Mouse (Mus musculus) CH12F3 (cell line): ENCODE data around the gene Chic2.

ENCODE experiments used
- in situ Hi-C: fragments of 300-500 bp; cut with MboI; formaldehyde crosslinking; loops from 2 replicates; pipeline ENCODE4 v1.14.3; 2020; ENCODE audit warnings: low sequenced_read_pairs

The Chic2 gene

GRCm38 (mm10) chr5:75044310-75044904, at the start of gene Chic2:
Chic2 (minus strand) TSS chr5:75044774.
- in situ Hi-C loops = no loop called here

- in situ Hi-C loops = no loop called here
Measured at GRCm38 (mm10) chr5:75085906-75086305, 41.3 kb upstream of the Chic2 start.

DNA sequence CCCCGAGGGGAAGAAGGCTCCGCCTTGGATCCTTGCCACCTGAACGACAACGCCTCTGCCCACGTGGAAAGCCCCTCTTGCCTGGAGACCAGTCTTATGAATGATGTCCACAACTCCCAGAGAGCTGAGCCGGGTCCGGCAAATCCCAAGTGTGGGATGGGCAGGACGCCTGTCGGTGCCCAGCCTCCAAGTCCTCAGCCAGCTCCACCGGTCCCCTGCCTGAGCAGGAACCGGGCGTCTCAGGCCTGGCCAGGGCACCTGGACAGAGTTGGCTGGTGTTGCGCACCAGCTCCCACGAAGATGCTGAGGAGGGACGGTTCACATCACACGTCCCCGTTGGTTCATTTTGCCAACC, 40.9 kb upstream of the Chic2 start:
- in situ Hi-C loops = no loop called here

- in situ Hi-C loops = no loop called here
Measured at GRCm38 (mm10) chr5:75084871-75085520, 40.4 kb upstream of the Chic2 start.

DNA sequence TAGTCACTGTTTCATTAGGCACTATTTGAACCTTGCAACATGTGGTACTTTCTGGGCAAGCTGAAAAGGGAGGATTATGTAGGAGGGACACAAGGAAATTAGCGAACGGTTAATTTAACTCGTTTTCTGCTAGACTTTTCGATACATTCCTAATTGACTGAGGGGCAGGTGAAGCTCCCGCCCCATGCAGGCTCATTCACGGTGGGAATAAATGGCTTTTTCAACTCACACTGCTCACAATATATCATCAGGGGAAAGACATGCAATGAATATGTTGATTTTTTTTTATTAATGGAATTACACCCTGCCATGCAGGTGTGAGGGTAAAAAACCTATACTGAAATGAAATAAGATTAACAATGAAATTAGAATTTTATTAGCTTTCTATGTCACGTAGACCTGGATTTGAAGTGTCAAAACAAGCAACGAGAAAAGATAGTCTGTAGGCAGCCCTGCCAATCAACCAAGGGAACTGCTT, 39.9 kb upstream of the Chic2 start:
- in situ Hi-C loops = no loop called here

GRCm38 (mm10) chr5:75083591-75084392, 39.2 kb upstream of the Chic2 start:
- in situ Hi-C loops = no loop called here

GRCm38 (mm10) chr5:75083061-75083460, 38.5 kb upstream of the Chic2 start:
- in situ Hi-C loops = no loop called here

DNA sequence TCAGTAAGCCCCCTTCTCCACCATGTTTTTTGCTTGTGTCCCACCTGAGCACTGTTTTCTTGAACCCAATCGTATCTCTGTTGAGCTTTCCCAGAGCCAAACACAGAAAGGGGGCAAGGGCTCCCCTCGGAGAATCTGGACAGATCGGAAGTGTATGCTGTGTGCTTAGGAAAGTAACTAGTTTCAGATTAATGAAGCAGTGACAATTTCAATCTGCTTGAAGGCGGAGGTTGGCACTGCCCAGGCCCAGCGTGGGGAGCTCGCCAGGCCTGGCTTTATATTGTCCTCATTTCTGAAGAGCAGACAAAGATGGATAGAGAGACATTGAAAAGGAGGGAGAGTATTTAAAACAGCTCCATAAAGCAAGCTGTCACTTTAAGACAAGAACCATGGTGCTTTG, 37.9 kb upstream of the Chic2 start:
- in situ Hi-C loops = no loop called here

DNA sequence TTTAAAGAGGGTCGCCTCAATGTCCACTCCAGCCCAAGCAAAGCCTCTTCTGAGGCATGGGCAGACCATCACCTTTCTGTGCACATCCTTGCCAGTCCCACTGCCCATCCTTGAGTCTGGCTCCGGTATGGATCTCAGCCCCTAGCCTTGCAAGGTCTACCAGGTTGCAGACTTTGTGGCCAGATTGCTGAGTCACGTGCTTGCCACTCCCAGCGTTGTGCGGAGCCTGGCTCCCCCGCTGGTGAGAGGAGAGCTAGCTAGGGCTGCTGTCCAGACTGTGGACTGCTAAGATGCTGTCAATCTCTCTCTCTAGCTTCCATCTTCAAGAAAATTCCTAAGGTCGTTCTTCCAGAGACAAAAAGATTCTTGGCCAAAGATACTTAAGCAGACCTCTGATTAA, 35.0 kb upstream of the Chic2 start:
- in situ Hi-C loops = no loop called here

DNA sequence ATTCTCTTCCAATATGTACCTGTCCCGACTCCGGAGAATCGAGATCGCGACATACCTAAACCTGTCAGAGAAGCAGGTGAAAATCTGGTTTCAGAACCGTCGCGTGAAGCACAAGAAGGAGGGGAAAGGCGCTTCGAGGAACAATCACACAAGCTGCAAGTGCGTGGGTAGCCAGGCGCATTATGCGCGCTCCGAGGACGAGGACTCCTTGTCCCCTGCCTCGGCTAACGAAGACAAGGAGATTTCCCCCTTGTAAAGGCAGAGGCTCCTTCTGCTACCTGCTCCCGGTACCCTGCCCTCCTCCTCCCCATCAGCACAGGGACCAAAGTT, 32.4 kb upstream of the Chic2 start:
- in situ Hi-C loops = no loop called here

GRCm38 (mm10) chr5:75076326-75077050, 31.9 kb upstream of the Chic2 start:
- in situ Hi-C loops = no loop called here

DNA sequence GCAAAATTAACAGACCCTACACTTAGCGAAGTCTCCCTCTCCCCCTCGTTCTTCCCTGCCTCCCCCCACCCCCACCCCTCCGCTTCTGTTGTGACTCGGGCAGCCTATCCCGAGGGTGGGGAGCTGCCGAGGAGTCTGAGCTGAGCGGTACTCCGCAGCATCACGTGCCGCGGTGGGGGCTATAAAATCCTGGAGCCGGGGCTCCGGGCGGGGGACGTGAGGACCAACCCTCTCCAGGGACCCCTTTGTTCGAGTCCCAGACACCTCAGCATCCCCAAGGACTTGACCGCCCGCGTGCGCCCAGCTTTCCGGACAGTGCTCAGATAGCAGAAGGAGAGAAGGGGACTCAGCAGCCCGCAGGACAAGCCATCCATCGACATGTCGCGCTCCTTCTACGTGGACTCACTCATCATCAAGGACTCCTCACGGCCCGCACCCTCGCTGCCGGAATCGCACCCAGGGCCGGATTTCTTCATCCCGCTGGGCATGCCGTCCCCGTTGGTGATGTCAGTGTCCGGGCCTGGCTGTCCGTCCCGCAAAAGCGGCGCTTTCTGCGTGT, 30.9 kb upstream of the Chic2 start, which contains the start of gene Gsx2:
Gene Gsx2, plus strand, starts transcription at position 219 of the 559 bp plus-strand sequence.
- in situ Hi-C loops = no loop called here

GRCm38 (mm10) chr5:75074537-75075382, 30.2 kb upstream of the Chic2 start:
- in situ Hi-C loops = no loop called here

GRCm38 (mm10) chr5:75074132-75074531, 29.6 kb upstream of the Chic2 start:
- in situ Hi-C loops = no loop called here

- in situ Hi-C loops = no loop called here
Measured at GRCm38 (mm10) chr5:75073684-75074083, 29.1 kb upstream of the Chic2 start.

DNA sequence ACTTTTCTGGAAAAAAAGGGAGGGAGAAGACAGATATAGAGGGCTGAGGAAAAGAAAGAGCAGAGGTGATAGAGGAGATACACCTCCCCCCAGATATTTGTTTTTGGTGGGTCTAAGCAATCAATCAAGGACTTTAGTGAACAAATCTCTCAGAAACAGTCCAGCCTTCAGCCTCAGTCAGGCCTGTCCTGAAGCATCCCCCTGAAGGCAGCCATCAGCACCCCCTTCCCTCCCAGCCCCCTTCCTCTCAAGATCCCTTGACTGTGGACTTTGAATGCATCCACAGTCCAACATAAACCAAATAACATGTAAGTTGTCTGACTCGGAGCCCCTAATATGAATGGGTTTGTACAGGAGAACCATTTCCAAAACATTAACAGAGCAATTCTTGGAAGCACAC, 28.6 kb upstream of the Chic2 start:
- in situ Hi-C loops = no loop called here

DNA sequence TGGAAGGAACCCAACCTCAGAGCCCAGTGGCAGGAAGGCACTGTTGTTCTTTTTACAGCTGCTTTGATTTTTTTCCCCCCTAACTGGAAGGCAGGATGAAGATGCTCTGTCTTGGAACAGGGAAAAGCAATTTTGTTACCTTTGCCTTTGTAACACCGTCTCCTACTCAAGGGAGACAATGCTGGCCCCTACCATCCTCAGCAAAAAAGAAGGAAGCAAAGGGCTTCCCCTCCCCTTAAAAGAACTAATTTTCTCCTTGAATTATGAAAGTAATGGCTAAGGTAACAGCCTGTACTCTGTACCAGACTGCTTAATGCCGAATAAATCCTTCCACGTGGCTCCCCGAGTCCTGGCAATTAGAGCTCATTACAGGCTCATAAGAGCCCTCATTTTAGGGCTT, 28.0 kb upstream of the Chic2 start:
- in situ Hi-C loops = no loop called here

DNA sequence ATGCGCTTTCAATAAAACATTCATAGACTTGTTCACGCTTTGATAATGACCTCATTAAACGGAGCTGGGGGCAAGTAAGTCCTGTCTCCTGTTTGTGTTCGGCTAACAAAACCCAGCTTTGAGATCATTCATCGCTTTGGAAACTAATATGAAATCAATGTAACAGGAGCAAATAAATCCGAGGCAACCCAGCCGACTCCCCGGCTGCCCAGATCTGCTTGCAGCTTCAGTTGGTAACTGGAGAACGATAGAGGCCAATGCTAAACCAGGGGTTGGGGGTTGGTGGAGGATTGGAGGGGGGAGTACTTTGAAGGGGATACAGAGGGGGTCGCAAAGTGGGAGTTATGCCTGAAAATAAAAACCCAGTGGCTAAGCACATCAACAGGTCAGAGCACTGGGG, 27.4 kb upstream of the Chic2 start:
- in situ Hi-C loops = no loop called here

DNA sequence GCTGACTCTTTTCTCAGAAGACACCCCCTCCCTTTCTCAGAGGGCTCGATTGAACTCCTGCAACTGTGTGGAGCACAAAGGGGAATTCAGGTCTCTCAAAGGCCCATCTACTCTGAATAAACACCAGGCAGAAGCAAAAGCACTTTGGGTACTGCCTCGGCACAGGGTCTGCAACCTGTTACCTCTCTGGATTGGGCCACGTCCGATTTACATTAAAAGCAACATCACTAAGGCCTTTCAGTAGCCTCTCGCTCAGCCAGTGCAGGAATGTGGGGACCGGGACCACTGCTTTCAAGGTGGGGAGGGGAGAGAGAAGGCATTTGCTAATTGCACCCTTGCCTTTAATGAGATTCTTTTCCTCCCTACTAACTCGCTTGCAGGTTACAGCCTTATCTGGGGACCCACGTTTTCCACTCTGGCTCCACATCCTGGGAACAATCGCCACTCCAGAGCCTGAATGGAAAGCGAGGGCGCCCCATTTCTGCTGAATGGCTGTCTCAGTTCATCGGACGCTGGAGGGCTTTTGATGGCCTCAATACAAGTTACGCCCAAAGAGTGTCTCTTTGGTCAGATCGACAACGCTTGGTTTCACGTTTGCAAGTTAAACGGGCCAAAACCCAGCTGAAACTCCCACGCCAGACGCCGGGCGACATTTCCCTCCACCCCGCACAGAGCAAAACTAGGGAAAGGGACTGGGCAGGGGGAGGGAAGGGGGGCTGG, 26.2 kb upstream of the Chic2 start:
- in situ Hi-C loops = no loop called here

DNA sequence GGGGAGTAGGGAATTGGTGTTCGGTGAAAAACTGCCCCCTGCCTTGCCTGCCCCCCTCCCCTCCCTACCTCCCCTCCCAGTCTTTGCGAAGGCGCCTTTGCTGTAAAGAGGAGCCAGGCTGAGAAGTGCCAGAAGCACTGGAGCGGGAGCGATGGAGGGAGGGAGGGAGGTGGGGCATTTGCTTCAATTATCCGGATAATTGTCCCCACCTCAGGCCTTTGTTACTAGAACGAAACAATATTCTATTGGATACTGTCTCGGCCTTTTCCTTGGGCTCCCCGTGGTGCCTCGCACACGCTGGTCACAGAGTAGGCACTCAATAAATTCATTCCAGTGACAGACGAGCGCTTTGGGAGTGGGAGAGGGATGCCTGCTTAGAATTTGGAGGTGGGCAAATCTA, 25.6 kb upstream of the Chic2 start:
- in situ Hi-C loops = no loop called here
